Mouse (Mus musculus) ES-Bruce4 (cell line): ENCODE measurements around the gene Phc2. TPM values are rescaled to one million over a fixed set of nuclear protein-coding genes. Genes with fewer than 3 reads are reported as not detected.

Source experiments
- H3K27ac ChIP-seq: 2 replicates; pipeline ENCODE4 v1.5.1; 2012; ENCODE audit warnings: low read length, inconsistent platforms; ENCODE audit not compliant: insufficient read depth
- H3K27me3 ChIP-seq: 2 replicates; pipeline ENCODE4 v1.6.1; 2012; ENCODE audit warnings: mild to moderate bottlenecking, low read length, inconsistent platforms; ENCODE audit not compliant: control insufficient read depth, poor library complexity, insufficient read depth, severe bottlenecking
- H3K36me3 ChIP-seq: 2 replicates; pipeline ENCODE4 v1.6.1; 2012; ENCODE audit warnings: inconsistent platforms, mild to moderate bottlenecking, low read length, moderate library complexity; ENCODE audit not compliant: control insufficient read depth, poor library complexity, insufficient read depth, severe bottlenecking
- H3K4me1 ChIP-seq: one replicate; pipeline ENCODE4 v1.8.1; 2011; ENCODE audit warnings: low read length; ENCODE audit not compliant: control insufficient read depth, insufficient read depth
- H3K4me3 ChIP-seq: 2 replicates; pipeline ENCODE4 v1.5.1; 2011; ENCODE audit warnings: low read depth, mild to moderate bottlenecking, low read length
- H3K9ac ChIP-seq: 2 replicates; pipeline ENCODE4 v1.6.1; 2012; ENCODE audit warnings: low read depth, mild to moderate bottlenecking, inconsistent platforms; ENCODE audit not compliant: poor library complexity, severe bottlenecking
- H3K9me3 ChIP-seq: replicated peaks from 2 replicates; pipeline ENCODE4 v1.6.1; 2012; ENCODE audit warnings: mild to moderate bottlenecking, low read length, inconsistent platforms; ENCODE audit not compliant: control insufficient read depth, poor library complexity, insufficient read depth, severe bottlenecking
- CTCF ChIP-seq: IDR thresholded peaks from one replicate; pipeline ENCODE4 v1.8.1; 2011; ENCODE audit warnings: low read depth, low read length
- EP300 ChIP-seq: IDR thresholded peaks from 2 replicates; pipeline ENCODE4 v1.6.1; 2011; ENCODE audit warnings: low read depth, low read length; ENCODE audit not compliant: insufficient read depth
- POLR2A ChIP-seq: IDR thresholded peaks from one replicate; pipeline ENCODE4 v1.8.1; 2011; ENCODE audit warnings: low read length; ENCODE audit not compliant: insufficient read depth
- polyA plus RNA-seq: library from polyadenylated mRNA; stranded (reverse); fragments of >200 nt; gene quantifications from 2 replicates; pipeline ENCODE4 v1.2.4, GENCODE M21; 2011; ENCODE audit warnings: low read depth; ENCODE audit not compliant: missing spikeins, insufficient read depth, insufficient read length

Phc2 gene
- polyA plus RNA-seq, 1 experiment, result 38.4 TPM

GRCm38 (mm10) chr4:128669229-128669628, 14.7 kb downstream of the Phc2 start:
- no peak overlapping the region for H3K27ac ChIP-seq
- TF ChIP-seq CTCF (no peak), POLR2A (no peak)
- no peaks in the 10 kb centered on the region for H3K36me3 ChIP-seq
- H3K4me3 ChIP-seq, result no peak overlapping the region
- no peaks in the 10 kb centered on the region for H3K9me3 ChIP-seq
- H3K4me1 ChIP-seq, result no peaks in the 10 kb centered on the region
- no peak overlapping the region for H3K9ac ChIP-seq
- no peaks in the 10 kb centered on the region for H3K27me3 ChIP-seq

- Histone ChIP-seq H3K27ac (no peak overlapping the region), H3K9ac (no peak overlapping the region), H3K9me3 (no peaks in the 10 kb centered on the region), H3K27me3 (no peaks in the 10 kb centered on the region), H3K4me1 (no peaks in the 10 kb centered on the region), H3K4me3 (no peak overlapping the region), H3K36me3 (no peaks in the 10 kb centered on the region)
- TF ChIP-seq POLR2A (no peak), EP300 (no peak), CTCF (no peak)
Measured at GRCm38 (mm10) chr4:128670566-128671191, 16.2 kb downstream of the Phc2 start.

GRCm38 (mm10) chr4:128672494-128672893, 18.0 kb downstream of the Phc2 start:
- H3K4me1 ChIP-seq, result no peaks in the 10 kb centered on the region
- no peaks in the 10 kb centered on the region for H3K9me3 ChIP-seq
- no peak for TF ChIP-seq EP300
- no peak for TF ChIP-seq CTCF
- TF ChIP-seq POLR2A, result no peak
- H3K27ac ChIP-seq, result no peak overlapping the region
- H3K4me3 ChIP-seq, result no peak overlapping the region
- H3K27me3 ChIP-seq, result no peaks in the 10 kb centered on the region
- H3K9ac ChIP-seq, result no peak overlapping the region
- H3K36me3 ChIP-seq, result no peaks in the 10 kb centered on the region

- TF ChIP-seq POLR2A (no peak), CTCF (no peak), EP300 (no peak)
- H3K27ac ChIP-seq, result no peak overlapping the region
Measured at GRCm38 (mm10) chr4:128678564-128679217, 24.2 kb downstream of the Phc2 start.

GRCm38 (mm10) chr4:128681126-128681525, 26.6 kb downstream of the Phc2 start:
- no peak for TF ChIP-seq EP300
- TF ChIP-seq POLR2A, result no peak
- peak; percentile 25 for TF ChIP-seq CTCF
- H3K9ac ChIP-seq, result no peak overlapping the region
- H3K27ac ChIP-seq, result no peak overlapping the region
- no peaks in the 10 kb centered on the region for H3K27me3 ChIP-seq
- no peak overlapping the region for H3K4me3 ChIP-seq
- no peaks in the 10 kb centered on the region for H3K36me3 ChIP-seq
- H3K4me1 ChIP-seq, result no peaks in the 10 kb centered on the region
- H3K9me3 ChIP-seq, result no peaks in the 10 kb centered on the region

More at GRCm38 (mm10) chr4:128678564-128679217, 24.2 kb downstream of the Phc2 start:
- Histone ChIP-seq H3K4me1 (no peaks in the 10 kb centered on the region), H3K4me3 (no peak overlapping the region), H3K9me3 (no peaks in the 10 kb centered on the region), H3K36me3 (no peaks in the 10 kb centered on the region), H3K9ac (no peak overlapping the region), H3K27me3 (no peaks in the 10 kb centered on the region)

GRCm38 (mm10) chr4:128682281-128682680, 27.8 kb downstream of the Phc2 start:
- Histone ChIP-seq H3K4me3 (no peak overlapping the region), H3K27ac (no peak overlapping the region), H3K4me1 (no peaks in the 10 kb centered on the region), H3K9ac (no peak overlapping the region), H3K27me3 (no peaks in the 10 kb centered on the region), H3K9me3 (no peaks in the 10 kb centered on the region), H3K36me3 (no peaks in the 10 kb centered on the region)
- TF ChIP-seq POLR2A (no peak), EP300 (no peak), CTCF (no peak)
